Mouse (Mus musculus) kidney, adult 2 months (tissue): ENCODE measurements around the gene 5730522E02Rik. TPM values are rescaled to one million over a fixed set of nuclear protein-coding genes. Genes with fewer than 3 reads are reported as not detected.

Experiments used
- DNase-seq: peaks from one replicate; pipeline ENCODE4 v3.0.0; 2021
- H3K27ac ChIP-seq: fragments of 200-500 bp; 2 replicates; pipeline ENCODE4 v1.5.1; 2012; ENCODE audit warnings: low read depth, low read length, control low read depth, inconsistent platforms; ENCODE audit not compliant: insufficient read depth
- H3K27me3 ChIP-seq: fragments of 200-500 bp; replicated peaks from 2 replicates; pipeline ENCODE4 v1.6.1; 2012; ENCODE audit warnings: mild to moderate bottlenecking, moderate library complexity, low read length, inconsistent platforms; ENCODE audit not compliant: control insufficient read depth, insufficient read depth
- H3K36me3 ChIP-seq: fragments of 200-500 bp; 2 replicates; pipeline ENCODE4 v1.6.1; 2012; ENCODE audit warnings: mild to moderate bottlenecking, moderate library complexity, low read length, inconsistent platforms; ENCODE audit not compliant: control insufficient read depth, insufficient read depth
- H3K4me1 ChIP-seq: fragments of 200-500 bp; 2 replicates; pipeline ENCODE4 v1.6.1; 2011; ENCODE audit warnings: low read length; ENCODE audit not compliant: control insufficient read depth, insufficient read depth
- H3K4me3 ChIP-seq: fragments of 200-500 bp; 2 replicates; pipeline ENCODE4 v1.5.1; 2011; ENCODE audit warnings: mild to moderate bottlenecking, low read depth, low read length, control low read depth; ENCODE audit not compliant: insufficient read depth
- CTCF ChIP-seq: fragments of 200-500 bp; conservative IDR thresholded peaks from 2 replicates; pipeline ENCODE4 v1.5.1; 2011; ENCODE audit warnings: low read depth, mild to moderate bottlenecking, control low read depth, low read length, moderate library complexity, mixed read lengths; ENCODE audit not compliant: insufficient read depth, insufficient read length
- POLR2A ChIP-seq: fragments of 200-500 bp; IDR thresholded peaks from one replicate; pipeline ENCODE4 v1.6.1; 2011; ENCODE audit warnings: low read depth, low read length, control low read depth
- WGBS: fragments of 180-500 bp; shearing (Covaris S2); methylation state at CpG from one replicate; pipeline ENCODE4 v1.1.7; 2018; 5-methylcytosine and 5-hydroxymethylcytosine counted together
- polyA plus RNA-seq: library from polyadenylated mRNA; depleted of rRNA; stranded (reverse); fragments of >200 nt; gene quantifications from 2 replicates; pipeline ENCODE4 v1.2.3, GENCODE M21; 2012; rRNA removed

5730522E02Rik gene
- polyA plus RNA-seq, 1 experiment: 0.06 TPM

GRCm38 (mm10) chr11:25589509-25589908 lies 621.1 kb downstream of the 5730522E02Rik start:
- no peak for TF ChIP-seq POLR2A
- TF ChIP-seq CTCF: no peak
- whole genome bisulfite sequencing: 59% methylated on average over 1 of the region's 1 CpGs

GRCm38 (mm10) chr11:25574129-25574465 lies 636.5 kb downstream of the 5730522E02Rik start:
- Histone ChIP-seq H3K4me1 (no peaks in the 10 kb centered on the region), H3K36me3 (no peaks in the 10 kb centered on the region), H3K27me3 (no peaks in the 10 kb centered on the region), H3K4me3 (no peak overlapping the region), H3K27ac (no peak overlapping the region)
- 89% methylated on average over 9 of the region's 9 CpGs for WGBS
- no peak for TF ChIP-seq POLR2A
- TF ChIP-seq CTCF: no peak
- no peak for DNase-seq

More at GRCm38 (mm10) chr11:25589509-25589908, 621.1 kb downstream of the 5730522E02Rik start:
- H3K4me3 ChIP-seq: no peak overlapping the region
- H3K27ac ChIP-seq: no peak overlapping the region
- no peaks in the 10 kb centered on the region for H3K27me3 ChIP-seq
- H3K4me1 ChIP-seq: no peaks in the 10 kb centered on the region
- no peaks in the 10 kb centered on the region for H3K36me3 ChIP-seq
- DNase-seq: no peak

- 44% methylated on average over 7 of the region's 7 CpGs for WGBS
These were observed 637.0 kb downstream of the 5730522E02Rik start for GRCm38 (mm10) chr11:25573408-25574128.

GRCm38 (mm10) chr11:25571396-25571795 lies 639.2 kb downstream of the 5730522E02Rik start:
- no peaks in the 10 kb centered on the region for H3K27me3 ChIP-seq
- no peaks in the 10 kb centered on the region for H3K4me1 ChIP-seq
- no peak for TF ChIP-seq POLR2A
- no peak for TF ChIP-seq CTCF
- H3K36me3 ChIP-seq: no peaks in the 10 kb centered on the region
- H3K27ac ChIP-seq: no peak overlapping the region
- 62% methylated on average over 2 of the region's 2 CpGs for WGBS
- DNase-seq: no peak
- H3K4me3 ChIP-seq: no peak overlapping the region

More at GRCm38 (mm10) chr11:25573408-25574128, 637.0 kb downstream of the 5730522E02Rik start:
- Histone ChIP-seq H3K36me3 (no peaks in the 10 kb centered on the region), H3K27me3 (no peaks in the 10 kb centered on the region), H3K4me1 (no peaks in the 10 kb centered on the region), H3K27ac (no peak overlapping the region), H3K4me3 (no peak overlapping the region)
- DNase-seq: no peak
- TF ChIP-seq CTCF: no peak

Other genes starting within 250 kb of the 5730522E02Rik start
- 2.6 and 2.9 TPM in 2 replicates for gene Fancl, start 175.4 kb upstream of the 5730522E02Rik start, polyA plus RNA-seq